Mouse (Mus musculus) kidney, adult 10 weeks (tissue): ENCODE results near the gene Spata31d1d. TPM values are rescaled to one million over a fixed set of nuclear protein-coding genes. Genes with fewer than 3 reads are reported as not detected.

Source experiments
- polyA plus RNA-seq: library from polyadenylated mRNA; stranded (reverse); fragments of 350-450 nt; fragmentation: Illumina TruSeq; extraction: RNeasy Lipid Tissue Mini Kit (QIAGEN cat#74804); gene quantifications from one replicate; pipeline ENCODE4 v1.2.3, GENCODE M21; 2014; ENCODE audit warnings: low read depth, low replicate concordance

The Spata31d1d gene
- polyA plus RNA-seq = not detected

DNA sequence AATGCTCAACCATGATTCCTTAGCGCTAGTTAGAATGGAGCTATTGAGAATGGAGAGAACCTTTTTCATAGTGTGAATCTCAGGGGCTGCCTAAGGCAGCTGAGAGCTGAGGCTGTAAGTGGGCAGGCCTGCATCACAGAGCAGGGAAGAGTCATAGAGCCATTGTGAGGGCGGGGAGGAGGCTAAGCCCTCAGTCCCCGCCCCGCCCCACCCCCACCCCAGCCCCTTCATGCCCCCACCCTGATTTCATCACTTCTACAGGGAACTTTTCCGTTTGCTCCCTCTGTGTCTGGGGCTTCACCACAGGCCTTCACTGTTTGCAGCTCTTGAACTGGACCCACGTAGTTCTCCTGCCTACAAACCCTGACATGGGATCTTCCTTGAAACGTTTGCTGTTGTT, at the start of gene Spata31d1d:
TSS of gene Spata31d1d (minus strand) at position 101 of the 400 bp plus-strand sequence.

DNA sequence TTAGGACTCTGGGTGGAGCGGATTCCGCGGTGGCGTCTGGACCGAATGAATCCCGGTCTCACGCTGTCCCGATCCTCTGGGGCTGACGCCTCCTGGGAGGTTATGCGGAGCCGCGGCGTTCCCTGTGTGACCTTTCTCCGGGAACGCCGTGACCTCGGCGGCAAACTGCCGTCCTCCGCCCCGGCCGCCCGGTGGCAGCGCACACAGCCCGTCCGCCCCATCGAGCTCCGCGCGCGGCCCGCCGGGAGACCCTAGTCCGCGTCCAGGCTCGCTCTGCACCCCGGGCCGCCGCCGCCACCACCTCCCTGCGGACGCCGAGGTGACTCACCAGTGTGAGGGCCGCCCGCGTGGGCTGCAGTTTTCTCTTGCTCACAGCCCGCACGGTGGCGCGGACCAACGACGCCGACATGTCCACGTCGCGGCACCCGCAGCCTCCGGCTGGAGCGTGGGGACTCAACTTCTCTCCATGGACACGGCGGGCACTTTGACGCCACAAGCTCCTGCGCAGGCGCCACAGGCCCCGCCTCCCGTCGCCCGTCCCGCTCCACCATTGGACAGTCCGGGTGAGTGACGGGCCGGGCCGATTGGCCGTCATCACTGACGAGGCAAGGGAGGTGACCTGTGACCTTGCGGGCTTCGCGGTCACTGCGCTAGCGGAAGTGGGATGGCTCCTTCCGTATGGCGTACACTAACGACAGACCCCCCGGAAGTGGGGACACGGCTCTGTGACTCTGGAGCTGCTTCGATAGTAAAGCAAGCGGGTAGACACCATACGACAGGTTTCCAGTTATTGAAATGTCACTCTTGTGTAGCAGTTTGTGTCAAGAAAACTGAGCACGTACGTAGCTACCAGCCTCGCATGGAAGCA, 38.0 kb upstream of the Spata31d1d start, which contains the start of gene Isca1:
TSS of gene Isca1 (minus strand) at position 515 of the 868 bp plus-strand sequence.

DNA sequence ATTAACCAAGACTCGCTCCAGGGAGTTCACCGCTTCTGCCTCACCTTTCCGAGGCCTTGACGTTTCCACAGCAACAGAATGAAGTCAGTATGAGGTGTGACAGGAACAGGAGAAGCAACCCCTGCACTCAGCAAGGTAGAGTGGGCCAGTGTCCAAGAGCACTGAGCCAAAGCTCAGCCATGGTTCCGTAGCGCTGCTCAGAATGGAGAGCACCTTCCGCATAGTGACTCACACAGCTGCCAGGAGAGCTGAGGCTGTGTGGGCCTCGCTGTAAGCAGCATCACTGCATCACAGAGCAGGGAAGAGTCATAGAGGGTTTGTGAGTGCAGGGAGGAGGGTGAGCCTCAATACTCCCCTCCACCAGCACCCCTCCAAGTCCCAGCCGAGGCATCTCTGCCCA, 15.2 kb upstream of the Spata31d1d start, which contains the start of gene 1700014D04Rik:
TSS of gene 1700014D04Rik (minus strand) at position 42 of the 400 bp plus-strand sequence.

DNA sequence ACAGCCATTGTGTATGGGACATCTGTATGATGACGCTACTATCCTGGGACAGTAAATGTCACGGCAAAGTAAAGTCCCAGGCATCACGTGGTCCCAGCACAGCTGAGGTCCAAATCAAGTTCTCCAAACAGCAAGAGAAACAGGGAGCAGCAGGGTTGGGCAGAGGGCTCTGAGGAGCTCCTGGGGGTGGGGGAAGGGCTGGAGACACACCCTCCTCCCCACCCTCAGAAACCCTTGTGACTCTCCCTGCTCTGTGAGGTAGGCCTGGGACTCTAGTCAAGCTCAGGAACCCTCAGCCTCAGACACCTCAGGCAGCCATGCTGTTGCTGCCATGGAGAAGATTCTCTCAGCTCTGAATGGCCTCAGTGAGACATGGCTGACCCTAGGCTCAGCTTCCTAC, 19.6 kb downstream of the Spata31d1d start, which contains the start of gene Spata31d1b:
TSS of gene Spata31d1b (plus strand) at position 301 of the 400 bp plus-strand sequence.

DNA sequence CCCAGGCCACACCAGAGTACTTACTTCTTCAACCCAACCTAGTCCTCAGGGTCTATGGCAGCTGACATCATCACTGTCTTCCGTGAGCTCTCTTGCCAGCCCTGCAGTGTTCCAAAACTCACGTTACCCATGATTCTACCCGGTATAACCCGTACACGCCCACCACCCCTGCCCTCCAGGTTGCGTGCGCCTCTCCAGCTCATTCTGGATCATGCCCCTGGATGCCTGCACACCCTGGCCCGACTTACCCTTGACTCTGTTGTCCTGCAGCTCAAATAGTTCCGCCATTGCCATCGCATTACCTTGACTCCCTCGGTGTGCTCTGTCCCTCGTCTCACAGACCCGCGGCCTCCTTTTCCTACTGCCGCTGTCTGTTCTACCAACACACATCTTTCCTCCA, 21.3 kb downstream of the Spata31d1d start, which contains the start of gene Spata31d1a:
TSS of gene Spata31d1a (minus strand) at position 101 of the 400 bp plus-strand sequence.

DNA sequence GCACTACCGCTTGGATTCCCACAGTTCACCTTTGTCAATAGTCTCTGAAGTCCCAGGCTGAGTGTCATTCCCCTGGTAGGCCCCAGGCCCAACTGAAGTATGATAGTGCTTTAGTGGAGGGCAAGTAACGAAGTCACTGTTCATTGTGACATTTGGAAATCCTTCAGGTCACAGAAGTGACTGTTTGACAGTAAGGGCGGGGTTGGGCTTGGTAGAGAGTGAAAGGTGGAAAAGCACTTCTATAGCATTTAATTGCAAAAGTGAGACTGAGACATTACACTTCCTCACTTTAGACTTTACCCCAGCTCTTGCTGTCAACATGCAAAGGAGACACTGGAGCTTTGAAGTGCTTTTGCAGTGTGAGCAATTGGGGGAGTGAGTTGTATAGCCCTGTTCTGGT, 37.5 kb downstream of the Spata31d1d start, which contains the start of gene 4921517D22Rik:
TSS of gene 4921517D22Rik (minus strand) at position 101 of the 400 bp plus-strand sequence.

Other genes starting within 250 kb of the Spata31d1d start
- gene Agtpbp1, start 146.5 kb downstream of the Spata31d1d start, polyA plus RNA-seq = 51.1 TPM
- gene Naa35, start 146.5 kb downstream of the Spata31d1d start, polyA plus RNA-seq = 118 TPM
- gene Golm1, start 55.9 kb downstream of the Spata31d1d start, polyA plus RNA-seq = 9.6 TPM
- not detected for gene 4921517D22Rik, start 37.6 kb downstream of the Spata31d1d start, polyA plus RNA-seq
- not detected for gene Spata31d1a, start 21.4 kb downstream of the Spata31d1d start, polyA plus RNA-seq
- gene Spata31d1b, start 19.5 kb downstream of the Spata31d1d start, polyA plus RNA-seq = not detected
- gene 1700014D04Rik, start 15.0 kb upstream of the Spata31d1d start, polyA plus RNA-seq = not detected
- 138 TPM for gene Isca1, start 38.1 kb upstream of the Spata31d1d start, polyA plus RNA-seq
- gene Gm49354, start 50.5 kb upstream of the Spata31d1d start, polyA plus RNA-seq = not detected
- gene Tut7, start 91.4 kb upstream of the Spata31d1d start, polyA plus RNA-seq = 101 TPM